In genomic region chr3:152309250-152309645, GRCm38 (mm10) we compare ENCODE assay signal across 13 mouse cellular contexts. TPM values are rescaled to one million over a fixed set of nuclear protein-coding genes. Genes with fewer than 3 reads are reported as not detected.
DNase-seq lines count a peak whose midpoint lies in the region; ATAC-seq and TF ChIP-seq lines count a peak whose summit lies in the region.
"Had no signal": no experiment of that assay in that cellular context is flagged by ENCODE, and none has a peak within 500 bp of the region (broad histone marks: within the 10 kb centered on the region; RNA-seq: fewer than 3 reads in every experiment).

No protein-coding gene starts in this region.

- H3K9me3 ChIP-seq in heart, embryonic 14.5 days (ENCODE audit: control insufficient read depth, low read length): no peaks in the 10 kb centered on the region
- no peaks in the 10 kb centered on the region for H3K9me3 ChIP-seq in lung, postnatal 0 days (ENCODE audit: low read length)
- H3K9me3 ChIP-seq in limb, embryonic 13.5 days: no peaks in the 10 kb centered on the region
- no peaks in the 10 kb centered on the region for H3K9me3 ChIP-seq in stomach, embryonic 16.5 days (replicated peaks; ENCODE audit: control insufficient read depth, low read length)
- no peaks in the 10 kb centered on the region for H3K9me3 ChIP-seq in forebrain, embryonic 14.5 days (replicated peaks; ENCODE audit: control insufficient read depth, low read length)
- H3K9me3 ChIP-seq: hindbrain, embryonic 15.5 days had no signal

- no peak overlapping the region for H3K4me3 ChIP-seq in heart, embryonic 14.5 days (ENCODE audit: control insufficient read depth in 1 of 2, insufficient read depth in 1 of 2, low read depth in 1 of 2, low read length in 2 of 2)
- no peak overlapping the region for H3K4me3 ChIP-seq in lung, postnatal 0 days (ENCODE audit: low read depth, low read length)
- H3K4me3 ChIP-seq in limb, embryonic 13.5 days: no peak overlapping the region
- no peak overlapping the region for H3K4me3 ChIP-seq in stomach, embryonic 16.5 days (replicated peaks; ENCODE audit: low read length)
- no peak overlapping the region for H3K4me3 ChIP-seq in forebrain, embryonic 14.5 days (ENCODE audit: low read depth, low read length)
- H3K4me3 ChIP-seq: hindbrain, embryonic 15.5 days had no signal

- no peak for TF ChIP-seq CTCF in lung, postnatal 0 days (IDR thresholded peaks at IDR 0.05)

- peak overlapping the region; percentile 70 for H3K9ac ChIP-seq in heart, embryonic 14.5 days (ENCODE audit: low read length)
- H3K9ac ChIP-seq in lung, postnatal 0 days (replicated peaks; ENCODE audit: low read depth): no peak overlapping the region
- H3K9ac ChIP-seq in limb, embryonic 13.5 days: no peak overlapping the region
- peak overlapping the region; percentile 55 for H3K9ac ChIP-seq in stomach, embryonic 16.5 days (ENCODE audit: low read length)
- no peak overlapping the region for H3K9ac ChIP-seq in forebrain, embryonic 14.5 days (ENCODE audit: low read length)
- H3K9ac ChIP-seq: hindbrain, embryonic 15.5 days had no signal

- peak overlapping the region; percentile 97 to 99 for H3K27ac ChIP-seq in heart, embryonic 14.5 days (replicated peaks in 1 of 2; ENCODE audit: control insufficient read depth in 1 of 2, insufficient read depth in 1 of 2, low read depth in 2 of 2, low read length in 2 of 2)
- peak overlapping the region; percentile 48 for H3K27ac ChIP-seq in lung, postnatal 0 days (ENCODE audit: low read length)
- peak overlapping the region; percentile 55; the same call in 1 of the 2 replicates for H3K27ac ChIP-seq in limb, embryonic 13.5 days
- peak overlapping the region; percentile 97 for H3K27ac ChIP-seq in stomach, embryonic 16.5 days (ENCODE audit: low read length)
- no peak overlapping the region for H3K27ac ChIP-seq in forebrain, embryonic 14.5 days (ENCODE audit: low read depth, low read length)
- H3K27ac ChIP-seq: hindbrain, embryonic 15.5 days had no signal

- peaks cover 15% of the 10 kb centered on the region for H3K36me3 ChIP-seq in heart, embryonic 14.5 days (ENCODE audit: control insufficient read depth, insufficient read depth, low read length)
- H3K36me3 ChIP-seq in lung, postnatal 0 days (ENCODE audit: insufficient read depth, low read length): no peaks in the 10 kb centered on the region
- H3K36me3 ChIP-seq in limb, embryonic 13.5 days: peaks cover 45% of the 10 kb centered on the region
- no peaks in the 10 kb centered on the region for H3K36me3 ChIP-seq in stomach, embryonic 16.5 days (ENCODE audit: control insufficient read depth, insufficient read depth, low read length)
- peaks cover 38% of the 10 kb centered on the region for H3K36me3 ChIP-seq in forebrain, embryonic 14.5 days (ENCODE audit: control insufficient read depth, insufficient read depth, low read length)

- H3K4me2 ChIP-seq in heart, embryonic 14.5 days (ENCODE audit: low read length): peak overlapping the region; percentile 11
- H3K4me2 ChIP-seq in lung, postnatal 0 days (replicated peaks; ENCODE audit: low read depth, low read length): no peak overlapping the region
- H3K4me2 ChIP-seq in limb, embryonic 13.5 days (replicated peaks): no peak overlapping the region
- peak overlapping the region; percentile 19; the same call in 1 of the 2 replicates for H3K4me2 ChIP-seq in stomach, embryonic 16.5 days (ENCODE audit: low read depth, low read length)
- no peak overlapping the region for H3K4me2 ChIP-seq in forebrain, embryonic 14.5 days (ENCODE audit: low read length)
- H3K4me2 ChIP-seq: hindbrain, embryonic 15.5 days had no signal

- no peaks in the 10 kb centered on the region for H3K27me3 ChIP-seq in heart, embryonic 14.5 days (ENCODE audit: control insufficient read depth, insufficient read depth, low read length)
- H3K27me3 ChIP-seq in lung, postnatal 0 days (replicated peaks; ENCODE audit: insufficient read depth, low read length): no peaks in the 10 kb centered on the region
- H3K27me3 ChIP-seq in limb, embryonic 13.5 days: no peaks in the 10 kb centered on the region
- H3K27me3 ChIP-seq in stomach, embryonic 16.5 days (ENCODE audit: control insufficient read depth, insufficient read depth, low read length): no peaks in the 10 kb centered on the region
- no peaks in the 10 kb centered on the region for H3K27me3 ChIP-seq in forebrain, embryonic 14.5 days (replicated peaks; ENCODE audit: control insufficient read depth, insufficient read depth, low read length)
- H3K27me3 ChIP-seq: hindbrain, embryonic 15.5 days had no signal

- 61% methylated on average over 9 of the region's 9 CpGs for WGBS in heart, embryonic 14.5 days
- WGBS in lung, postnatal 0 days: 64% methylated on average over 9 of the region's 9 CpGs
- 93% methylated on average over 9 of the region's 9 CpGs for WGBS in limb, embryonic 13.5 days
- 65% methylated on average over 9 of the region's 9 CpGs for WGBS in stomach, embryonic 16.5 days
- WGBS in forebrain, embryonic 14.5 days: 92% methylated on average over 9 of the region's 9 CpGs

- no peak for DNase-seq in heart, postnatal 4 days
- peak; percentile 27 for DNase-seq in lung, postnatal 0 days (ENCODE audit: low spot score)
- DNase-seq in lung, postnatal 14 days: no peak
- no peak for DNase-seq in forebrain, embryonic 14.5 days (ENCODE audit: low spot score)
- DNase-seq in right cerebral cortex, adult 2 months (ENCODE audit: low spot score in 2 of 2): no peak
- DNase-seq: gastrocnemius, postnatal 14 days; right cerebral cortex, postnatal 4 days had no signal

- peaks cover 44 to 72% of the 10 kb centered on the region in 2 experiments for H3K4me1 ChIP-seq in heart, embryonic 14.5 days (ENCODE audit: control insufficient read depth in 2 of 2, insufficient read depth in 2 of 2, low read length in 2 of 2)
- peaks cover 8% of the 10 kb centered on the region; the same call in 1 of the 2 replicates for H3K4me1 ChIP-seq in lung, postnatal 0 days (ENCODE audit: insufficient read depth, low read depth, low read length)
- peaks cover 14% of the 10 kb centered on the region for H3K4me1 ChIP-seq in limb, embryonic 13.5 days
- H3K4me1 ChIP-seq in stomach, embryonic 16.5 days (ENCODE audit: control insufficient read depth, insufficient read depth, low read length): peaks cover 28% of the 10 kb centered on the region
- no peaks in the 10 kb centered on the region for H3K4me1 ChIP-seq in forebrain, embryonic 14.5 days (ENCODE audit: control insufficient read depth, insufficient read depth, low read length)
- H3K4me1 ChIP-seq: hindbrain, embryonic 15.5 days had no signal

- TF ChIP-seq EP300 in lung, postnatal 0 days (IDR thresholded peaks at IDR 0.05): no peak

- ATAC-seq in heart, embryonic 14.5 days (ENCODE audit: insufficient number of reproducible peaks, insufficient read depth, low FRiP score, low read depth): peak; percentile 37; the same call in 1 of the 2 replicates
- ATAC-seq in lung, postnatal 0 days: no peak
- no peak for ATAC-seq in limb, embryonic 13.5 days (ENCODE audit: low FRiP score, low read depth)
- peak; percentile 23; the same call in 1 of the 2 replicates for ATAC-seq in stomach, embryonic 16.5 days (ENCODE audit: insufficient read depth, low FRiP score)
- no peak for ATAC-seq in forebrain, embryonic 14.5 days
- ATAC-seq: CD4-positive, CD25-positive, alpha-beta regulatory T cell, adult 4 months had no signal

RNA-seq across cellular contexts. Expression of gene Miga1, which starts 31.0 kb away (rescaled TPM):
- polyA plus RNA-seq in heart, embryonic 14.5 days (2014; fragmentation: Nextera tagmentation; extraction: Ambion mirVana): 15.9 and 16.4 TPM in 2 replicates
- 10 to 100 TPM; 17.2 to 17.7 TPM for total RNA-seq in heart, postnatal 4 days (2021)
- 10.0 and 12.3 TPM in 2 replicates for polyA plus RNA-seq in lung, postnatal 0 days (2015; fragmentation: Nextera tagmentation; extraction: Ambion mirVana)
- polyA plus RNA-seq in limb, embryonic 13.5 days (2015; fragmentation: Nextera tagmentation; extraction: Ambion mirVana): 19.0 and 21.9 TPM in 2 replicates
- polyA plus RNA-seq in stomach, embryonic 16.5 days (2015; fragmentation: Nextera tagmentation; extraction: Ambion mirVana): 10.9 and 11.1 TPM in 2 replicates
- polyA plus RNA-seq in forebrain, embryonic 14.5 days (2014; fragmentation: Nextera tagmentation; extraction: Ambion mirVana): 19.4 and 19.8 TPM in 2 replicates

RNA-seq across cellular contexts. Expression of gene Usp33, which starts 37.0 kb away (rescaled TPM):
- 29.9 and 33.0 TPM in 2 replicates for polyA plus RNA-seq in heart, embryonic 14.5 days (2014; fragmentation: Nextera tagmentation; extraction: Ambion mirVana)
- total RNA-seq in heart, postnatal 4 days (2021): 10 to 100 TPM; 29.9 to 31.6 TPM
- 43.1 and 52.4 TPM in 2 replicates for polyA plus RNA-seq in lung, postnatal 0 days (2015; fragmentation: Nextera tagmentation; extraction: Ambion mirVana)
- polyA plus RNA-seq in limb, embryonic 13.5 days (2015; fragmentation: Nextera tagmentation; extraction: Ambion mirVana): 44.1 and 50.6 TPM in 2 replicates
- polyA plus RNA-seq in stomach, embryonic 16.5 days (2015; fragmentation: Nextera tagmentation; extraction: Ambion mirVana): 44.3 and 45.8 TPM in 2 replicates
- polyA plus RNA-seq in forebrain, embryonic 14.5 days (2014; fragmentation: Nextera tagmentation; extraction: Ambion mirVana): 85.4 and 97.3 TPM in 2 replicates

RNA-seq across cellular contexts. Expression of gene Nexn, which starts 43.1 kb away (rescaled TPM):
- polyA plus RNA-seq in heart, embryonic 14.5 days (2014; fragmentation: Nextera tagmentation; extraction: Ambion mirVana): 238 and 249 TPM in 2 replicates
- 100 to 1,000 TPM; 281 to 301 TPM for total RNA-seq in heart, postnatal 4 days (2021)
- 39.9 and 47.1 TPM in 2 replicates for polyA plus RNA-seq in lung, postnatal 0 days (2015; fragmentation: Nextera tagmentation; extraction: Ambion mirVana)
- 26.0 and 27.9 TPM in 2 replicates for polyA plus RNA-seq in limb, embryonic 13.5 days (2015; fragmentation: Nextera tagmentation; extraction: Ambion mirVana)
- polyA plus RNA-seq in stomach, embryonic 16.5 days (2015; fragmentation: Nextera tagmentation; extraction: Ambion mirVana): 33.8 and 44.9 TPM in 2 replicates
- polyA plus RNA-seq in forebrain, embryonic 14.5 days (2014; fragmentation: Nextera tagmentation; extraction: Ambion mirVana): 1.8 TPM in 2 replicates
- total RNA-seq: monocyte, adult 5-6 weeks had no signal

Comparison
In these comparisons a context has a peak if more than half of its experiments do, and no peak if none do; other contexts are left out.
1. ATAC-seq: peak in heart, embryonic 14.5 days (single experiment) and stomach, embryonic 16.5 days (single experiment); none in lung, postnatal 0 days (single experiment), limb, embryonic 13.5 days (single experiment) and forebrain, embryonic 14.5 days (single experiment).
2. H3K4me2 ChIP-seq: peak in heart, embryonic 14.5 days (single experiment) and stomach, embryonic 16.5 days (single experiment); none in lung, postnatal 0 days (single experiment), limb, embryonic 13.5 days (single experiment) and forebrain, embryonic 14.5 days (single experiment).
3. H3K9ac ChIP-seq: peak in heart, embryonic 14.5 days (single experiment) and stomach, embryonic 16.5 days (single experiment); none in lung, postnatal 0 days (single experiment), limb, embryonic 13.5 days (single experiment) and forebrain, embryonic 14.5 days (single experiment).